Mouse (Mus musculus): ENCODE measurements around the gene Aatk.

Aatk gene

GRCm38 (mm10) chr11:119960671-119961070 lies 86.3 kb downstream of the Aatk start:
- DNase-seq (ENCODE audit: low read depth in 2 of 2, low spot score in 2 of 2), result no peak

- DNase-seq (ENCODE audit: low read depth in 2 of 2, low spot score in 2 of 2), result no peak
Observed at GRCm38 (mm10) chr11:119959714-119960113, 87.3 kb downstream of the Aatk start.

- DNase-seq (ENCODE audit: low read depth in 2 of 2, low spot score in 2 of 2), result no peak
Observed at GRCm38 (mm10) chr11:119958856-119959255, 88.1 kb downstream of the Aatk start.

Data from CD8-positive naive resting alpha-beta T cell, adult 2 months (primary cell).